Mouse (Mus musculus) liver, embryonic 11.5 days (tissue): ENCODE results near the gene Hoxa10. TPM values are rescaled to one million over a fixed set of nuclear protein-coding genes. Genes with fewer than 3 reads are reported as not detected.

ENCODE experiments used
- ATAC-seq: fragments of 200-750 bp; cut with Nextera tagmentation; replicated peaks from 2 replicates; pipeline ENCODE4 v1.8.0; 2017; ENCODE audit warnings: moderate number of reproducible peaks, mild to moderate bottlenecking, moderate TSS enrichment, moderate library complexity; ENCODE audit not compliant: low FRiP score
- DNase-seq: peaks from one replicate; pipeline ENCODE4 v3.0.0-alpha.2; 2017; ENCODE audit warnings: low spot score
- H3K27ac ChIP-seq: fragments of 300-500 bp; sonication (generic); 2 replicates; pipeline ENCODE4 v1.5.1; 2014; ENCODE audit warnings: mild to moderate bottlenecking, low read depth, low read length, control low read depth
- H3K27me3 ChIP-seq: fragments of 300-500 bp; sonication (generic); replicated peaks from 2 replicates; pipeline ENCODE4 v1.6.1; 2014; ENCODE audit warnings: low read length, mixed read lengths; ENCODE audit not compliant: control insufficient read depth, insufficient read depth
- H3K36me3 ChIP-seq: fragments of 300-500 bp; sonication (generic); 2 replicates; pipeline ENCODE4 v1.6.1; 2014; ENCODE audit warnings: mild to moderate bottlenecking, low read length, moderate library complexity, mixed read lengths; ENCODE audit not compliant: control insufficient read depth, insufficient read depth
- H3K4me1 ChIP-seq: fragments of 300-500 bp; sonication (generic); replicated peaks from 2 replicates; pipeline ENCODE4 v1.6.1; 2014; ENCODE audit warnings: low read length, mixed read lengths; ENCODE audit not compliant: control insufficient read depth, insufficient read depth
- H3K4me2 ChIP-seq: fragments of 300-500 bp; sonication (generic); 2 replicates; pipeline ENCODE4 v1.6.1; 2014; ENCODE audit warnings: mild to moderate bottlenecking, control low read depth, moderate library complexity
- H3K4me3 ChIP-seq: fragments of 300-500 bp; sonication (generic); 2 replicates; pipeline ENCODE4 v1.5.1; 2014; ENCODE audit warnings: low read depth, low read length, control low read depth
- H3K9ac ChIP-seq: fragments of 300-500 bp; sonication (generic); 2 replicates; pipeline ENCODE4 v1.6.1; 2014; ENCODE audit warnings: low read depth, low read length, control low read depth
- H3K9me3 ChIP-seq: fragments of 300-500 bp; sonication (generic); 2 replicates; pipeline ENCODE4 v1.6.1; 2016; ENCODE audit warnings: low read length, inconsistent platforms, mixed read lengths; ENCODE audit not compliant: control insufficient read depth
- WGBS: fragments of 180-500 bp; shearing (Covaris S2); extraction: QIAGEN DNeasy Blood & Tissue Kit; methylation state at CpG from one replicate; pipeline ENCODE4 v1.1.7; 2014; 5-methylcytosine and 5-hydroxymethylcytosine counted together
- polyA plus RNA-seq: library from polyadenylated mRNA; unstranded; fragments of >200 nt; fragmentation: Nextera tagmentation; extraction: Ambion mirVana; gene quantifications from 2 replicates; pipeline ENCODE4 v1.2.1, GENCODE M21; 2014

Hoxa10 gene
- polyA plus RNA-seq, 1 experiment from 2014 or later = 2.2 TPM

GRCm38 (mm10) chr6:52213119-52213986, 27.3 kb downstream of the Hoxa10 start, which contains the start of the genes Hoxa3 and Gm28308:
Gene Hoxa3, minus strand, starts transcription at chr6:52213336.
Gene Gm28308, minus strand, starts transcription at chr6:52213339.
- no peaks in the 10 kb centered on the region; the same call in 1 of the 2 replicates for H3K4me1 ChIP-seq
- no peaks in the 10 kb centered on the region for H3K36me3 ChIP-seq
- no peak within 1 kb of the TSS for H3K27ac ChIP-seq
- H3K9ac ChIP-seq = no peak within 1 kb of the TSS
- no peaks in the 10 kb centered on the region for H3K9me3 ChIP-seq
- H3K4me3 ChIP-seq = peak within 1 kb of the TSS; percentile 29
- peak within 1 kb of the TSS; percentile 48 for H3K4me2 ChIP-seq
- peaks cover 100% of the 10 kb centered on the region for H3K27me3 ChIP-seq
- DNase-seq = no peak
- no peak for ATAC-seq
- WGBS = 3% methylated on average over 38 of the region's 38 CpGs

- H3K4me2 ChIP-seq = peak overlapping the region; percentile 48
- H3K9me3 ChIP-seq = no peaks in the 10 kb centered on the region
- peak overlapping the region; percentile 29 for H3K4me3 ChIP-seq
- DNase-seq (no peak), ATAC-seq (no peak)
- peaks cover 99% of the 10 kb centered on the region for H3K27me3 ChIP-seq
- no peaks in the 10 kb centered on the region for H3K36me3 ChIP-seq
- WGBS = 1% methylated on average over 22 of the region's 22 CpGs
- no peak overlapping the region for H3K9ac ChIP-seq
- no peaks in the 10 kb centered on the region; the same call in 1 of the 2 replicates for H3K4me1 ChIP-seq
- H3K27ac ChIP-seq = no peak overlapping the region
Observed at GRCm38 (mm10) chr6:52212556-52213118, 28.0 kb downstream of the Hoxa10 start.

GRCm38 (mm10) chr6:52211961-52212360, 28.7 kb downstream of the Hoxa10 start:
- Histone ChIP-seq H3K9ac (no peak overlapping the region), H3K4me3 (peak overlapping the region; percentile 29), H3K9me3 (no peaks in the 10 kb centered on the region), H3K27me3 (peaks cover 99% of the 10 kb centered on the region), H3K36me3 (no peaks in the 10 kb centered on the region), H3K4me1 (no peaks in the 10 kb centered on the region; the same call in 1 of the 2 replicates), H3K4me2 (peak overlapping the region; percentile 48), H3K27ac (no peak overlapping the region)
- DNase-seq = no peak
- 4% methylated on average over 13 of the region's 13 CpGs for WGBS
- ATAC-seq = no peak

- H3K36me3 ChIP-seq = no peaks in the 10 kb centered on the region
- no peak overlapping the region for H3K9ac ChIP-seq
- WGBS = 3% methylated on average over 37 of the region's 37 CpGs
- H3K27ac ChIP-seq = no peak overlapping the region
- H3K4me2 ChIP-seq = peak overlapping the region; percentile 48
- ATAC-seq (no peak; the same call in 1 of the 2 replicates), DNase-seq (no peak)
- peaks cover 99% of the 10 kb centered on the region for H3K27me3 ChIP-seq
- H3K4me3 ChIP-seq = peak overlapping the region; percentile 29
- no peaks in the 10 kb centered on the region; the same call in none of the 2 replicates for H3K4me1 ChIP-seq
- H3K9me3 ChIP-seq = no peaks in the 10 kb centered on the region
Observed at GRCm38 (mm10) chr6:52211170-52211935, 29.3 kb downstream of the Hoxa10 start.

GRCm38 (mm10) chr6:52209685-52210046, 31.0 kb downstream of the Hoxa10 start:
- no peak overlapping the region for H3K27ac ChIP-seq
- peak overlapping the region; percentile 49; the same call in 1 of the 2 replicates for H3K4me2 ChIP-seq
- no peaks in the 10 kb centered on the region for H3K9me3 ChIP-seq
- ATAC-seq (no peak), DNase-seq (no peak)
- H3K9ac ChIP-seq = no peak overlapping the region
- peaks cover 99% of the 10 kb centered on the region for H3K27me3 ChIP-seq
- H3K36me3 ChIP-seq = no peaks in the 10 kb centered on the region
- no peaks in the 10 kb centered on the region; the same call in none of the 2 replicates for H3K4me1 ChIP-seq
- 7% methylated on average over 12 of the region's 12 CpGs for WGBS
- H3K4me3 ChIP-seq = no peak overlapping the region

GRCm38 (mm10) chr6:52208868-52209684, 31.6 kb downstream of the Hoxa10 start:
- ATAC-seq (no peak), DNase-seq (no peak)
- WGBS = 8% methylated on average over 18 of the region's 18 CpGs
- Histone ChIP-seq H3K9ac (no peak overlapping the region), H3K9me3 (no peaks in the 10 kb centered on the region), H3K36me3 (no peaks in the 10 kb centered on the region), H3K4me2 (peak overlapping the region; percentile 49), H3K4me1 (no peaks in the 10 kb centered on the region; the same call in none of the 2 replicates), H3K27me3 (peaks cover 99% of the 10 kb centered on the region), H3K27ac (no peak overlapping the region), H3K4me3 (peak overlapping the region; percentile 11)

- Histone ChIP-seq H3K36me3 (no peaks in the 10 kb centered on the region), H3K27ac (no peak within 1 kb of the TSS), H3K4me2 (peak within 1 kb of the TSS; percentile 49), H3K27me3 (peaks cover 99% of the 10 kb centered on the region), H3K4me3 (peak within 1 kb of the TSS; percentile 11), H3K9ac (no peak within 1 kb of the TSS), H3K9me3 (no peaks in the 10 kb centered on the region), H3K4me1 (no peaks in the 10 kb centered on the region; the same call in none of the 2 replicates)
- 4% methylated on average over 47 of the region's 47 CpGs for WGBS
- DNase-seq = no peak
- ATAC-seq = no peak
Observed at GRCm38 (mm10) chr6:52208072-52208867, 32.4 kb downstream of the Hoxa10 start, which contains the start of gene Hoxa6. Gene Hoxa6, minus strand, starts transcription at chr6:52208722.
